In the genomic region with DNA sequence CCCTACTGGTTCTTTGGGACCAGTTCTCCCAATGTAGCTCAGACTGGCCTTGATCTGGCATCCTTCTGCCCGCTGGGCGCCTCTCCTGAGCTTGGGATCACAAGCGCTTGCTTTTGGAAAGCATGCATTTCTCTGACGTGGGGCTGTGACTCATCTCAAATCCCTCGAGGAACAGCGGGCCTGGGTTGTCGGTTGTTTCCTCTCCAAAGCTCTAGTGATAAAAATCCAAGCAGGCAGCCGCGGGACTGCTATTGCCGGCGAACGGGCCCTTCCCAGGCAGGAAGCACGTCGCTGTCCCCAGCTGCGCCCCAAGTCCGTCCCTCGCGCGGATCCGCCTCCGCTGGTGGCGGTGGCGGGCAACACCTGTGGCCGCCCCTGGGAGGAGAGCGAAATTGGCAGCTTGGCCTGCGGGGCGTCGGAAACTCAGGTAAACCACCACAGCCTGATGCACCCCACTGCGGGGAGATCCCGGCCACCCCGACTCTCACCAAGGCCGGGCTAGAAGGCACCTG, we compare ENCODE assay signal across 8 mouse cellular contexts. TPM values are rescaled to one million over a fixed set of nuclear protein-coding genes. Genes with fewer than 3 reads are reported as not detected.
DNase-seq lines count a peak whose midpoint lies in the region; ATAC-seq and TF ChIP-seq lines count a peak whose summit lies in the region.

No protein-coding gene starts in this region.

- peak overlapping the region; percentile 53 for H3K4me2 ChIP-seq in forebrain, embryonic 15.5 days (replicated peaks)
- H3K4me2 ChIP-seq in liver, postnatal 0 days (ENCODE audit: low read depth, low read length): peak overlapping the region; percentile 81
- peak overlapping the region; percentile 68 for H3K4me2 ChIP-seq in neural tube, embryonic 12.5 days (replicated peaks)
- peak overlapping the region; percentile 75 for H3K4me2 ChIP-seq in stomach, embryonic 16.5 days (ENCODE audit: low read depth, low read length)

- DNase-seq in cerebellum, adult 11-12 months: peak; percentile 66
- DNase-seq in heart, postnatal 14 days: peak; percentile 81 to 84
- peak; percentile 63 for DNase-seq in layer of hippocampus, adult 11-12 months (ENCODE audit: low spot score)
- DNase-seq in liver, postnatal 0 days: peak; percentile 81

- peak overlapping the region; percentile 55 for H3K4me3 ChIP-seq in ES-Bruce4 (ENCODE audit: low read depth, low read length)
- peak overlapping the region; percentile 42 for H3K4me3 ChIP-seq in forebrain, embryonic 15.5 days
- peak overlapping the region; percentile 59 for H3K4me3 ChIP-seq in liver, postnatal 0 days (ENCODE audit: low read depth, low read length)
- peak overlapping the region; percentile 36 for H3K4me3 ChIP-seq in neural tube, embryonic 12.5 days
- peak overlapping the region; percentile 54 for H3K4me3 ChIP-seq in stomach, embryonic 16.5 days (replicated peaks; ENCODE audit: low read length)

- H3K9me3 ChIP-seq in ES-Bruce4 (replicated peaks; ENCODE audit: control insufficient read depth, insufficient read depth, low read length, poor library complexity, severe bottlenecking): no peaks in the 10 kb centered on the region
- H3K9me3 ChIP-seq in forebrain, embryonic 15.5 days: no peaks in the 10 kb centered on the region
- no peaks in the 10 kb centered on the region for H3K9me3 ChIP-seq in liver, postnatal 0 days (ENCODE audit: low read length)
- no peaks in the 10 kb centered on the region for H3K9me3 ChIP-seq in neural tube, embryonic 12.5 days
- H3K9me3 ChIP-seq in stomach, embryonic 16.5 days (replicated peaks; ENCODE audit: control insufficient read depth, low read length): no peaks in the 10 kb centered on the region

- WGBS in forebrain, embryonic 15.5 days: 1% methylated on average over 32 of the region's 32 CpGs
- WGBS in liver, postnatal 0 days (ENCODE audit: insufficient replicate concordance): 1% methylated on average over 32 of the region's 32 CpGs
- 2% methylated on average over 32 of the region's 32 CpGs for WGBS in neural tube, embryonic 12.5 days
- under 1% methylated on average over 32 of the region's 32 CpGs for WGBS in stomach, embryonic 16.5 days

- intact Hi-C loops in heart, postnatal 14 days (cut with DNase I): loop anchor here (5.0 kb wide), 1 partner anchor 198 kb away; no protein-coding TSS in a partner anchor

- H3K36me3 ChIP-seq in ES-Bruce4 (ENCODE audit: control insufficient read depth, insufficient read depth, low read length, poor library complexity, severe bottlenecking): peaks cover 5% of the 10 kb centered on the region
- H3K36me3 ChIP-seq in forebrain, embryonic 15.5 days: peaks cover 33% of the 10 kb centered on the region
- H3K36me3 ChIP-seq in liver, postnatal 0 days (replicated peaks; ENCODE audit: insufficient read depth, low read length): peaks cover 15% of the 10 kb centered on the region
- H3K36me3 ChIP-seq in neural tube, embryonic 12.5 days: peaks cover 29% of the 10 kb centered on the region
- no peaks in the 10 kb centered on the region for H3K36me3 ChIP-seq in stomach, embryonic 16.5 days (ENCODE audit: control insufficient read depth, insufficient read depth, low read length)

- TF ChIP-seq CTCF in ES-Bruce4 (IDR thresholded peaks at IDR 0.05; ENCODE audit: low read depth, low read length): no peak
- TF ChIP-seq CTCF in liver, postnatal 0 days (IDR thresholded peaks at IDR 0.05; ENCODE audit: low read depth): peak; percentile 24; the same call in 1 of the 2 replicates

- H3K9ac ChIP-seq in ES-Bruce4 (ENCODE audit: low read depth, poor library complexity, severe bottlenecking): peak overlapping the region; percentile 49
- H3K9ac ChIP-seq in forebrain, embryonic 15.5 days (replicated peaks): peak overlapping the region; percentile 43
- peak overlapping the region; percentile 65 for H3K9ac ChIP-seq in liver, postnatal 0 days (replicated peaks)
- H3K9ac ChIP-seq in neural tube, embryonic 12.5 days: peak overlapping the region; percentile 46; the same call in 1 of the 2 replicates
- peak overlapping the region; percentile 73 for H3K9ac ChIP-seq in stomach, embryonic 16.5 days (ENCODE audit: low read length)

- no peaks in the 10 kb centered on the region for H3K4me1 ChIP-seq in ES-Bruce4 (ENCODE audit: control insufficient read depth, insufficient read depth, low read length)
- peaks cover 12% of the 10 kb centered on the region for H3K4me1 ChIP-seq in forebrain, embryonic 15.5 days
- peaks cover 12% of the 10 kb centered on the region for H3K4me1 ChIP-seq in liver, postnatal 0 days (ENCODE audit: insufficient read depth)
- 0 out of 2 replicates have a peak, but pooled peaks cover 7% of the 10 kb centered on the region for H3K4me1 ChIP-seq in neural tube, embryonic 12.5 days
- no peaks in the 10 kb centered on the region for H3K4me1 ChIP-seq in stomach, embryonic 16.5 days (ENCODE audit: control insufficient read depth, insufficient read depth, low read length)

- H3K27me3 ChIP-seq in ES-Bruce4 (ENCODE audit: control insufficient read depth, insufficient read depth, low read length, poor library complexity, severe bottlenecking): no peaks in the 10 kb centered on the region
- H3K27me3 ChIP-seq in forebrain, embryonic 15.5 days: no peaks in the 10 kb centered on the region
- H3K27me3 ChIP-seq in liver, postnatal 0 days (ENCODE audit: insufficient read depth, low read length): no peaks in the 10 kb centered on the region
- H3K27me3 ChIP-seq in neural tube, embryonic 12.5 days (replicated peaks): no peaks in the 10 kb centered on the region
- H3K27me3 ChIP-seq in stomach, embryonic 16.5 days (ENCODE audit: control insufficient read depth, insufficient read depth, low read length): no peaks in the 10 kb centered on the region

- TF ChIP-seq EP300 in ES-Bruce4 (IDR thresholded peaks at IDR 0.05; ENCODE audit: insufficient read depth, low read depth, low read length): no peak
- no peak for TF ChIP-seq EP300 in liver, postnatal 0 days (IDR thresholded peaks at IDR 0.05; ENCODE audit: low read depth)

- TF ChIP-seq POLR2A in ES-Bruce4 (IDR thresholded peaks at IDR 0.05; ENCODE audit: insufficient read depth, low read length): no peak

- peak; percentile 64; the same call in 1 of the 2 replicates for ATAC-seq in forebrain, embryonic 15.5 days (replicated peaks)
- peak; percentile 82 for ATAC-seq in liver, postnatal 0 days
- ATAC-seq in neural tube, embryonic 12.5 days (ENCODE audit: low FRiP score, low read depth): peak; percentile 61
- ATAC-seq in stomach, embryonic 16.5 days (ENCODE audit: insufficient read depth, low FRiP score): peak; percentile 84; the same call in 1 of the 2 replicates

- H3K27ac ChIP-seq in ES-Bruce4 (ENCODE audit: insufficient read depth, low read length): no peak overlapping the region
- no peak overlapping the region for H3K27ac ChIP-seq in forebrain, embryonic 15.5 days (replicated peaks)
- peak overlapping the region; percentile 55 for H3K27ac ChIP-seq in liver, postnatal 0 days (ENCODE audit: low read depth)
- no peak overlapping the region for H3K27ac ChIP-seq in neural tube, embryonic 12.5 days
- H3K27ac ChIP-seq in stomach, embryonic 16.5 days (ENCODE audit: low read length): peak overlapping the region; percentile 75

RNA-seq across cellular contexts. Expression of gene Amz2, which starts 14.1 kb away (rescaled TPM):
- 78.5 and 80.2 TPM in 2 replicates for polyA plus RNA-seq in ES-Bruce4 (2011; ENCODE audit: insufficient read depth, insufficient read length, low read depth, missing spikeins)
- polyA plus RNA-seq in forebrain, embryonic 15.5 days (2015; fragmentation: Nextera tagmentation; extraction: Ambion mirVana): 67.3 and 72.6 TPM in 2 replicates
- 10 to 100 TPM; 42.5 to 46.1 TPM for total RNA-seq in heart, postnatal 14 days (2021)
- polyA plus RNA-seq in liver, postnatal 0 days (2015; fragmentation: Nextera tagmentation; extraction: Ambion mirVana): 9.4 and 11.0 TPM in 2 replicates
- 47.1 and 48.7 TPM in 2 replicates for polyA plus RNA-seq in neural tube, embryonic 12.5 days (2016; fragmentation: Nextera tagmentation; extraction: Ambion mirVana)
- polyA plus RNA-seq in stomach, embryonic 16.5 days (2015; fragmentation: Nextera tagmentation; extraction: Ambion mirVana): 37.0 and 41.0 TPM in 2 replicates

RNA-seq across cellular contexts. Expression of gene 9930022D16Rik, which starts 26.2 kb away (rescaled TPM):
- not detected in 2 replicates for polyA plus RNA-seq in ES-Bruce4 (2011; ENCODE audit: insufficient read depth, insufficient read length, low read depth, missing spikeins)
- not detected in 2 replicates for polyA plus RNA-seq in forebrain, embryonic 15.5 days (2015; fragmentation: Nextera tagmentation; extraction: Ambion mirVana)
- not detected for total RNA-seq in heart, postnatal 14 days (2021)
- not detected in 2 replicates for polyA plus RNA-seq in liver, postnatal 0 days (2015; fragmentation: Nextera tagmentation; extraction: Ambion mirVana)
- not detected in 2 replicates for polyA plus RNA-seq in neural tube, embryonic 12.5 days (2016; fragmentation: Nextera tagmentation; extraction: Ambion mirVana)
- not detected in 2 replicates for polyA plus RNA-seq in stomach, embryonic 16.5 days (2015; fragmentation: Nextera tagmentation; extraction: Ambion mirVana)

RNA-seq across cellular contexts. Expression of gene Arsg, which starts 33.3 kb away (rescaled TPM):
- polyA plus RNA-seq in ES-Bruce4 (2011; ENCODE audit: insufficient read depth, insufficient read length, low read depth, missing spikeins): 5.7 and 5.8 TPM in 2 replicates
- polyA plus RNA-seq in forebrain, embryonic 15.5 days (2015; fragmentation: Nextera tagmentation; extraction: Ambion mirVana): 4.0 and 6.0 TPM in 2 replicates
- total RNA-seq in heart, postnatal 14 days (2021): 1 to 10 TPM; 2.7 to 2.8 TPM
- polyA plus RNA-seq in liver, postnatal 0 days (2015; fragmentation: Nextera tagmentation; extraction: Ambion mirVana): 11.8 and 13.1 TPM in 2 replicates
- polyA plus RNA-seq in neural tube, embryonic 12.5 days (2016; fragmentation: Nextera tagmentation; extraction: Ambion mirVana): 2.5 and 2.7 TPM in 2 replicates
- polyA plus RNA-seq in stomach, embryonic 16.5 days (2015; fragmentation: Nextera tagmentation; extraction: Ambion mirVana): 4.1 and 5.2 TPM in 2 replicates

RNA-seq across cellular contexts. Expression of gene Slc16a6, which starts 33.5 kb away (rescaled TPM):
- 12.7 and 14.7 TPM in 2 replicates for polyA plus RNA-seq in ES-Bruce4 (2011; ENCODE audit: insufficient read depth, insufficient read length, low read depth, missing spikeins)
- 3.7 and 5.1 TPM in 2 replicates for polyA plus RNA-seq in forebrain, embryonic 15.5 days (2015; fragmentation: Nextera tagmentation; extraction: Ambion mirVana)
- total RNA-seq in heart, postnatal 14 days (2021): 1 to 10 TPM; 7.3 to 7.7 TPM
- polyA plus RNA-seq in liver, postnatal 0 days (2015; fragmentation: Nextera tagmentation; extraction: Ambion mirVana): 18.8 and 19.0 TPM in 2 replicates
- 3.9 and 4.0 TPM in 2 replicates for polyA plus RNA-seq in neural tube, embryonic 12.5 days (2016; fragmentation: Nextera tagmentation; extraction: Ambion mirVana)
- 13.1 and 13.3 TPM in 2 replicates for polyA plus RNA-seq in stomach, embryonic 16.5 days (2015; fragmentation: Nextera tagmentation; extraction: Ambion mirVana)

Comparison
In these comparisons a context has a peak if more than half of its experiments do, and no peak if none do; other contexts are left out.
1. H3K27ac ChIP-seq: peak in liver, postnatal 0 days (single experiment) and stomach, embryonic 16.5 days (single experiment); none in ES-Bruce4 (single experiment), forebrain, embryonic 15.5 days (single experiment) and neural tube, embryonic 12.5 days (single experiment).
2. Peak in every context shown above with its lines, with median percentiles within 50 percentile points of each other: H3K4me3 ChIP-seq, H3K9ac ChIP-seq, DNase-seq, ATAC-seq and H3K4me2 ChIP-seq.